Mouse (Mus musculus) heart, postnatal 0 days (tissue): ENCODE measurements around the gene Olfr963.

Experiments used
- CTCF ChIP-seq: IDR thresholded peaks from 2 replicates; pipeline ENCODE4 v1.5.1; 2016; ENCODE audit warnings: antibody characterized with exemption, control low read depth, low read depth
- EP300 ChIP-seq: IDR thresholded peaks from 2 replicates; pipeline ENCODE4 v1.6.1; 2016; ENCODE audit warnings: antibody characterized with exemption, low read depth

DNA sequence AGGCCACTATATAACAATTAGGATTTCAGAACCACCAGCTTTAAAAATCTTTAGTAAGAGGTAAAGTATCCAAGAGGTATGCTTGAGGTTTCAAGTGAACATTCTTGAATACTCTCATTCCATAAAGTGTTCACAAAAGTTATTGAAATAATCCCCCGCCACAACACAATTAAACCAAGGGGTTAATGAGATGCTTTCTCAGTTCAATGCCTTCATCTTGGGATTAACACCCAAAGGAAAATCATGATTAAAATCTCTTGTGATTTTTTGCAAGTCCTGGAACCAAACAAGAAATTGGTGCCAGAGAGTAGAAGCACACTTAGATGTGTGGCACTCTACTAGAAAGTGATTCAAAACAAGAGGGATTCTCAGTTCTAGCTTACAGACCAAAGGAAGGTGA, at the start of gene Olfr963:
- TF ChIP-seq CTCF = no peak
- no peak for TF ChIP-seq EP300
